Mouse (Mus musculus): ENCODE measurements around the gene Ear6. TPM values are rescaled to one million over a fixed set of nuclear protein-coding genes. Genes with fewer than 3 reads are reported as not detected.
"Not testable (repeated sequence)": the region's sequence is repeated elsewhere in the genome, so short reads cannot be mapped to it uniquely, and the experiment has no call there.

Gene Ear6
- total RNA-seq (2021) = not detected

GRCm38 (mm10) chr14:51853399-51853798 lies at the start of gene Ear6:
Ear6 (plus strand) TSS chr14:51853699.
- DNase-seq = no peak

- DNase-seq = no peak
Measured at GRCm38 (mm10) chr14:51826625-51827024, 26.9 kb upstream of the Ear6 start.

- DNase-seq = peak; percentile 42
Measured at GRCm38 (mm10) chr14:51827842-51828241, 25.7 kb upstream of the Ear6 start.

- no peak for DNase-seq
Measured at GRCm38 (mm10) chr14:51829188-51829587, 24.3 kb upstream of the Ear6 start.

GRCm38 (mm10) chr14:51838480-51838879 lies 15.0 kb upstream of the Ear6 start:
- not testable (repeated sequence) for DNase-seq

GRCm38 (mm10) chr14:51842250-51842649 lies 11.2 kb upstream of the Ear6 start:
- DNase-seq = no peak

- DNase-seq = no peak
Measured at GRCm38 (mm10) chr14:51842781-51843180, 10.7 kb upstream of the Ear6 start.

- DNase-seq = no peak
Measured at GRCm38 (mm10) chr14:51843882-51844281, 9.6 kb upstream of the Ear6 start.

- DNase-seq = no peak
Measured at GRCm38 (mm10) chr14:51846566-51846965, 6.9 kb upstream of the Ear6 start.

GRCm38 (mm10) chr14:51851006-51851405 lies 2.5 kb upstream of the Ear6 start:
- DNase-seq = not testable (repeated sequence)

- not testable (repeated sequence) for DNase-seq
Measured at GRCm38 (mm10) chr14:51855280-51855679, 1.8 kb downstream of the Ear6 start.

- peak; percentile 14 for DNase-seq
Measured at GRCm38 (mm10) chr14:51863603-51864002, 10.1 kb downstream of the Ear6 start.

- no peak for DNase-seq
Measured at GRCm38 (mm10) chr14:51870756-51871155, 17.3 kb downstream of the Ear6 start.

- DNase-seq = no peak
Measured at GRCm38 (mm10) chr14:51871741-51872140, 18.2 kb downstream of the Ear6 start.

GRCm38 (mm10) chr14:51877517-51877916 lies 24.0 kb downstream of the Ear6 start:
- DNase-seq = no peak

- DNase-seq = peak; percentile 86
Measured at GRCm38 (mm10) chr14:51883527-51884030, 30.1 kb downstream of the Ear6 start.

- DNase-seq = no peak
Measured at GRCm38 (mm10) chr14:51884031-51884544, 30.6 kb downstream of the Ear6 start.

GRCm38 (mm10) chr14:51884598-51885331 lies 31.3 kb downstream of the Ear6 start, which contains the start of gene Mettl17:
Mettl17 (plus strand) TSS chr14:51884842.
- DNase-seq = peak; percentile 97

- DNase-seq = no peak
Measured at GRCm38 (mm10) chr14:51886051-51886450, 32.6 kb downstream of the Ear6 start.

- DNase-seq = no peak
Measured at GRCm38 (mm10) chr14:51889833-51890232, 36.3 kb downstream of the Ear6 start.

- DNase-seq = no peak
Measured at GRCm38 (mm10) chr14:51892191-51892939, 38.9 kb downstream of the Ear6 start, which contains the start of gene Slc39a2. Slc39a2 (plus strand) TSS chr14:51892889.

GRCm38 (mm10) chr14:51893094-51893794 lies 39.7 kb downstream of the Ear6 start:
- DNase-seq = no peak

GRCm38 (mm10) chr14:51893809-51894208 lies 40.3 kb downstream of the Ear6 start:
- no peak for DNase-seq
